Mouse (Mus musculus) adipocyte (in vitro differentiated cells): Measurements from ENCODE around the gene Agt.

Experiments used
- DNase-seq: peaks from one replicate; pipeline ENCODE4 v3.0.0-alpha.2; 2016; ENCODE audit warnings: low spot score

Gene Agt

DNA sequence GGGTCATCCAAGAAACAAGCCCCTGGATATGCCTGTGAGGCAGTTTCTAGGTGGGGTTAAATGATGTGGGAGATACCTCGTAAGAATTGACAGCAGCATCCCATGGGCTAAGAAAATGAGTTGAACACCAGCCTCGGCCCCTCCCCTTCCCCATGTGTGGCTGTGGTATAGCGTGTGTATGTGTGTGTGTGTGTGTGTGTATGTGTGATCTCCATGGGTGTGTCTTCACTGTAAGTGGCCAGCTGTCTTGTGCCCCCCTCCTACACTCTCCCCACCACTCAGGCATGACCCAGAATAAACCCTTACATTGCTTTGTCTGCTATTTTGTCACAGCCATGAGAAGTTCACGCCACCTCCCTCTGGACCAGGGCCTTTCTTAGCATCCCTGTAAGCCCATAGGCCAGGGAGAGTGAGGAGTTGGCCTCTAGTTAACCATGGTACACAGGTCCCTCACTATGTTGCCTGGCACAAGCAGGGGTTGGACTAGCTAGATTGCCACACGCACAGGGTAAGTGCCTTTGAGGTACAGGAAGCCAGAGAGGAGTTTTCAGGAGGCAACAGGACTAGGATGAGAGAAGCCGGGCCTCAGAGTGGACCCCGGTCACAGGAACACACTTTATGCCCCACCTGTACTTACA, 14.3 kb downstream of the Agt start:
- peak; percentile 74 for DNase-seq

DNA sequence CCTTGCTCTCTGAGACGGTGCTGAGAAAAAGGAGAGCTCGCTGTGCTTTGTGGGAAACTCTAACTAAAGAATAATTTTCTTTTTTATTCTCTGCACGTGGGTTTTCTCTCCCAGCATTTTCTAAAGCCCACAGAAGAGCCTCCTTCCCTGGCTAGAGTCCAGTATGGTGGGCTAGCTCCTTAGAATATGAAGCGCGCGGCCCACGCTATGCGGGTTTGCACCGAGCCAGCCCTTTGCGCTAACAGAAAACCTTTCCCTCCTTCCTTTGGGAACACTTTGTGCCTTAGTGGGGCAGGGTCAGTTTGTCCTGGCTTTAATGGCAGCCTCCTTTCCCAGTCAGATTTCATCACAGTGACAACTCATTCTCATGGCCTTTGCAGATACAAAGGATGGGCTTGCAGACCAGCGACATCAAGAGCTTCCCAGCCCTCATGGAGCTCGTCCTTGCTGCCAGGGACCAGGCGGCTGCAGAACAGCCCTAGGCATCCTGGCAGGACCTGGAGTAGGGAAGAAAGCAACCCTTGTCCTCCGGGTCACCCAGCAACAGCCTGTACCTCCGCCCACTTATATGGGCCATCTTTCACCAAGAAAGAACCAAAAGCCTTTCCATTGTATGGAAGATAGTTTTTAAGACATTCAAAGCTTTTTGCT, 18.4 kb downstream of the Agt start:
- DNase-seq: no peak

DNA sequence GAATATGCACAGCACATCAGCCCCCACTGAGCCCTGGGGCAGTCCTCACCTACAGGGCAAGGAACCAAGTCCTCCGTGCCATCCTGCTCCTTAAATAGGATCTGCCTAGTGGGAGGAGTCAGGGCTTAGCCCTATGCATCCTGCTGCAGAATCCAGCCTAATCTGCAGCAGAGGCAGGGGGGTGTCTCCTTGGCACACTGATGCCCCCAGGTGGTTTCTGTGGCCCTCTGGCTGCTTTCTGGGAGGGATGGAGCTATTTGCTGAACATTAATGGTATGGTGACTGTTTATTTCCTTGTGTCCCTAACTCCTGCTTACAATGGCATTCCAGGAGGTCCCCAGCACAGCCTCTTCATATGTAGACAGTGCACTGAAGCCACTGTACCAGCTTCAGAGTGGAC, 21.3 kb downstream of the Agt start:
- no peak for DNase-seq

DNA sequence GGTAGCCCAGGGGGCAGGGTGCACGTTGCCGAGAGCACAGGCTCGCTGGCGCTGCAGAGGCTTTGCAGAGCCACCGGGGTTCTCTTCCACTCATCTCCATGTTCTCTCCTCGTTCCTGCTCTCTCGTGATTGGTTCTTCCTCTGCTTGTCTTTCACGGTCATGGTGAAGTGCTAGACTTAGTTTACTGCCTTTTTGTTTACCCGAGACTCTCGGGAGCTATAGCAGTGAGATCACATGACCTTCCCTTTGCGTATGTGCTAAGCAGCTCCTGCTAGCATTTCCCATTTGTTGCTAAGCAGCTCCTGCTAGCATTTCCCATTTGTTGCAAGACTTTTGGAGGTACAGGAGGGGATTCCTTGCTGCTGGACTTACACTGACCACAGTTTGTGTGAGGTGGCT, 22.2 kb downstream of the Agt start:
- DNase-seq: no peak

DNA sequence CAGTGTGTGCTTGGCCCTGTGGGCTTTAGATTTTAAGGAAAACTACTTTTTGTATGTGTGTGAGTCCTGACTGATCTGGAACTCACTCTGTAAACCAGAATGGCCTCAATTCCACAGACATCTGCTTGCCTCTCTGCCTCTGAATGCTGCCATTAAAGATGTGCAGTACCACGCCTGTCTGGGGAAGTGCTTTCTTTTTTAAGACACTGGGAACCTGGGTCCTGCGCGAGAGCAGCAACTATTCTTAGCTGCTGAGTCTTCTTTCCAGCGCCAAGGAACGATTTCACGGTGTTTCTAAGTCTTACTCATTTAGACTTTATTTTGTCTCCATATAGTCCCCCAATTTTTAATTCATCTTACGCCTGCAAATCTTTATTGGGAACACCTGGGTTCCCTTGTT, 22.7 kb downstream of the Agt start:
- no peak for DNase-seq

DNA sequence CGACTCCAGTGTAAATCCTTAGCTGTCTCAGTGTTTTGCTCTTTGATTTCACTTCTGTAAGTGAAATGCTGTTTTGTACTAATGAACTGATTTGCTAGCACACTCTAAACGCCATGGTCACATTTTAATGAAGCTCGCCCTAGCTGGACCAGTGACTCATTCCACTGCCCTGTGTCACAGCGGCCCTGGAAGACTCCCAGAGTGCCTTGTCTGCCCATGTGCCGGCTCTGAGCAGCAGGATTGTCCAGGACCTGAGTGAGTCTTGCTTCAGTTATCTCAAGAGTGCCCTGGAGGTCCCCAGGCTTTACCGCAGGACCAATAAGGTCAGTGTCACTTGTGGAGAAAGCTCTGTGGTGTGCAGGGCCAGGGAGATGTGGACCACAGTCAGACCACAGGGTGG, 23.1 kb downstream of the Agt start:
- no peak for DNase-seq

DNA sequence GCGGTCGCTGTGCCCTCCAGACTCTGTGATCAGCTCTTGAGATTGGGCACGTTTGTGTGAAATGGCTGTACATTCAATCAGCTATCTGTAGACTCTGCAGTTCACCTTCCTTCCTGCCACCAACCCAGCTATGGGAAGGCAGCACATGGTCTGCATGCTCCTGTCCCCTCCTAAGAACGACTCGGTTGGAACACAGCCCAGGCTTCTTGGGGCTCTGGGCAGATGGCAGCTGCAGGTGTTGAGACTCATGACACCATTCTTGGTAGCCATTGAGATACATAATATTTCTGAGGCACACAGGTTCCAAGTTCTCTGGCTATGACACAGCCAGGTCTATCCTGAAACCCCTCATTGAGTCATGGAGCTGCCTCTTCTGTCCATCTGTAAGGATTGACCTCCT, 26.2 kb downstream of the Agt start:
- DNase-seq: no peak

DNA sequence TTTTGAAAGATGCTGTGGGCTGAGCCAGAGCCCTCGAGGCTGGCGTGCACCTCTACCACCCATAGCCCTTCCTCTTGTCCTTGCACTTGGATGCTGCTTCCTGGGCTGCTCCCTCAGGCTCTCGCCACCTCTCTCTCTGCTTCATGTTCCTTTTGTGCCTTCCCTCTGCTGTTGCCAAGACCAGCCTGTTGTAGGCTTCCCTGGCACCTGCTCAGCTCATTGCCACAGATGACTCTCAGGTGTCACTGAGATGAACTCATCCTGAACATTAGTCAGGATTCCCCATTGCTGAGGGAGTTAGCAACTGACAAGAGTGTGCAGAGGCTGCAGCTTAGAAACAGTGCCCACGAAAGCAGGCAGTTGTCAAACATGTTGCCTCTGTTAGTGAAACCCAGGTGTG, 27.5 kb downstream of the Agt start:
- no peak for DNase-seq

DNA sequence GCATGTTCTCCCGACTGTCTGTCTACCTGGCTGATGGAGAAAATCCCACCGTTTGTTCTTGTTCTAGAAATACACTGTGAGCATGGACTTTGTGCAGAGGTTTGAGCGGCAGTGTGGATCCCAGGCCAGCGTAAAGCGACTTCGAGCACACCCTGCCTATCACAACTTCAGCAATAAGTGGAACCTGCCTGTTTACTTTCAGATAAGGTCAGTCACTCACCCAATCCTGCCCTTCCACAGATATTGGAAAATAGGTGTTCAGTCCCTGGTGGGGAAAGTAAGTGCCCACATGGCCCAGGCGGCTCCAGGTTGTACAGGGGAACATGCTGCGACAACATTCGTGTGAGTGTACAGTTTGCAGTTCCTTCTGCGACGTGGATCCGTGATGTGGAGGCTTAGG, 28.6 kb downstream of the Agt start:
- no peak for DNase-seq

DNA sequence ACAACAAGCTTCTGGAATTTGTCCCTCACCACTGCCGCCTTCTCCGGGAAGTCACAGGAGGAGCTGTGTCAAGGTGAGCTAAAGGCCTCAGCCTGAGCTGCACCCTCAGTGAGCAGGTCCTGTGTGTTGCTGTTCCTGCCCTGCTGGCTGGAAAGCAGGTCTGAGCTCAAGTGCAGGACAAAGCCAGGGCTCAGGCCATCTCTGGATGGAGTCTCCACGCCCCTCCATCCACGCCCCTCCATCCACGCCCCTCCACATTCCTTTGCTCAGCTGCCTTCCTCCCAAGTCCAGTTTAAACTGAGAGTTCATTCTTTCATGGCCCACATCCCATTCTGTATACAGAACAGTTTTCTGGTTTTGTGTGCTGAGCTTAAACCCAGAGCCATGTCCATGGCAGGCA, 34.1 kb downstream of the Agt start:
- DNase-seq: no peak

DNA sequence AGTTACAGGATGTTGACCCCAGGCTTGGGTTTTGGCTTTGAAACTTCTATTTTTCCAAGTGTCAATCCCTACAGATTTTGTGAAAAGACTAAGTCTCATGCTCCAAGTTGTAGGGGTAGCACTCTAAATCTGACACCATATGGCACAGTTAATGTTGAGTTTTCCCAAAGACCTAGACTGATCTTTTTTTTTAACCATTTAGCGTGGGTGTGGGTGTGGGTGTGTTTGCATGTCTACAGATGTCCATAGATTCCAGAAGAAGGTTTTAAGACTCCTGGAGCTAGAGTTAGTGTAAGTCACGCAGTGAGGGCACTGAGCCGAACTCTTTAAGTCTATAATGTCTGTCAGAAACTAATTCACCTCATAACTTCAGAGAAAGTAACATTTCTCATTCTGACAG, 36.9 kb downstream of the Agt start:
- no peak for DNase-seq

DNA sequence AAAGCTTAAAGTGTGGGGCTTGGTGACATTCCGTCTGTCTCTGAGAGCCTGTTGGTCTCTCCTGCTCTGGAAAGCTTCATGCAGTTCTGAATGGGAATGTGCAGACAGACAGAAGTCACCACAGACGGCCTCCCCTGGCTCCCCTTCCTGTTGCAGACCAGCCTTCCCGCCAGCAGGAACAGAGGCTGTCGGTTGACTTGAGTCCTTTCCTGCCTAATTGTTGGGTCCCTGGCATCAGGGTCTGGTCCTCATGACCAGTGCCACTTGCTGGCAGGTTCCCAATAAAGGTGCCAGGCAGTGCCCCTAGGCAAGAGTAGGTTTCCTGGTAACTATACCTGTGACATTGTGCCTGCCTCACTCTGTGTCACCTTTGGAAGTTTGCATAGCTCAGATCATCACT, 38.5 kb downstream of the Agt start:
- no peak for DNase-seq

DNA sequence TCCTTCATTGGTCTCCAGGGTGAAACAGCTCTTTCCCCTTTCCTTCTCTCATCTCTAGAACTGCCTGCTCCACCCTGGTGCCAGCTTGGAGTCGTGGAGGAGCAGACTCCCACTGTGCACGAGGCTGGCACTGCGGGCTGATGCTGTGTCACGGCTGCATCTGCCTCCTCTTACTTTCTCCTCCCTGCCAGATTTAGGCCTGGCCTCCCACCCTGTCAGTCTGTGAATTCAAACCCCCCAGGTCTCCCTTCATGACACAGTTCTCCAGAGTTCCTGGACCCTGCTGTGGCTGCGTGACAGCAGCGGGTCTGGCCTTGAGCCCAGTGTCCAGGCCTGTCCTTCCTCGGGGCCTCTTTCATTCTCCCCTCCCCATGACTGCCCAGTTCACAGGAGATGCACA, 39.0 kb downstream of the Agt start:
- DNase-seq: no peak

DNA sequence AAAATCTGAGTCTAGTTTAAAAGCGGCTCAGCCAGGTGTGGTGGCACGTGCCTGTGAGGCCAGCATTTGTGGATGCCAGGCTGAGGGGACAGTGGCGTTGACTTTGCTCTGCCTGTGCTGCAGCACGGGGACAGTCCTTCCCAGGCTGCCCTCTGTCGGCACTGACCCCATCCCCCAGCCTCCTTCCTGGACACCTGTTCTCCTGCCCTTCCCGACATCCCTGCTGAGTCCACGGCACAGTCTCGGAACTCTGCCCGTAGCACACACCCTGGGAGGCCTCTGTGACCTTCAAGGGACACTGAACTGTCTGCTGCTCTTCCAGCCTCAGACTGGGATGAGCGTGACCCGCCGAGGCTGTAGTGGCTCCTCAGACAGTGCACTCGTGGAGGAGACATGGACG, 39.4 kb downstream of the Agt start:
- DNase-seq: no peak

DNA sequence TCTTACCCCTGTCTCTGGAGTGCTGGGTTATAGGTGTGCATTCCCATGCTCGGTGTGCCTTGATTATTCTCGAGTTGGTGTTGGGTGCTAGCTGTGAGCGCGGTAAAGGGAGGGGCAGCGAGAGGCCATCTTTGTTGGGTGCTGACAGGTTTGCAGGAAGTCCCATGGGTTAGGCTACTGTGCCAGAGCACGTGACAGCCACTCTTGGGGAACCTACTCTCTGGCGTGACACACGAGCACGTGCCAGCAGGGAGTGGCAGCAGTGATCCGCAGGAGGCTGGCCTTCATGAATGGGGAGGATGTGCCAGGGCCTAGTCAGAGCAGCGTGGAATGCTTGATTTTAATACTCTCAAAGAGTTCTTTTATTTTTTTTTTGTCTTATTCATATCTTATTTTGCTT, 43.2 kb downstream of the Agt start:
- no peak for DNase-seq

DNA sequence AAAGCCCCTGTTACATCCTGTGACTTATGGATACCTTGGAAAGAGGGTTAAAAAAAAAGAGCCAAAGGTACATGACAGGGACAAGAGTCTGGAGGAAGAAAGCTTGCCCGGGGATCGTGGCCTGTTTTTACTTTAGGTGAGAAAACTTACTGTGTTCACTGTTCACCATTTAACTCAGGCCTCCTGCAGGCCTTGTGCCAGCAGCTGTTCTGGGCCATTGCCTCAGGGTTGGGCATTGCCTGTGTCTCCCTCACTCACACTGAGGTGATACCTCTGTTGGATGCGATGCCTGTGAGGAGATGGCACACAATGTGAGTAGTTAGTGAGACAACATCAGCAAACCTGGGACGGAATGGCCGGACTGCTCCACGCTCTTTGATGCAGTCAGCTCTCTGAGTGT, 47.6 kb downstream of the Agt start:
- DNase-seq: no peak

DNA sequence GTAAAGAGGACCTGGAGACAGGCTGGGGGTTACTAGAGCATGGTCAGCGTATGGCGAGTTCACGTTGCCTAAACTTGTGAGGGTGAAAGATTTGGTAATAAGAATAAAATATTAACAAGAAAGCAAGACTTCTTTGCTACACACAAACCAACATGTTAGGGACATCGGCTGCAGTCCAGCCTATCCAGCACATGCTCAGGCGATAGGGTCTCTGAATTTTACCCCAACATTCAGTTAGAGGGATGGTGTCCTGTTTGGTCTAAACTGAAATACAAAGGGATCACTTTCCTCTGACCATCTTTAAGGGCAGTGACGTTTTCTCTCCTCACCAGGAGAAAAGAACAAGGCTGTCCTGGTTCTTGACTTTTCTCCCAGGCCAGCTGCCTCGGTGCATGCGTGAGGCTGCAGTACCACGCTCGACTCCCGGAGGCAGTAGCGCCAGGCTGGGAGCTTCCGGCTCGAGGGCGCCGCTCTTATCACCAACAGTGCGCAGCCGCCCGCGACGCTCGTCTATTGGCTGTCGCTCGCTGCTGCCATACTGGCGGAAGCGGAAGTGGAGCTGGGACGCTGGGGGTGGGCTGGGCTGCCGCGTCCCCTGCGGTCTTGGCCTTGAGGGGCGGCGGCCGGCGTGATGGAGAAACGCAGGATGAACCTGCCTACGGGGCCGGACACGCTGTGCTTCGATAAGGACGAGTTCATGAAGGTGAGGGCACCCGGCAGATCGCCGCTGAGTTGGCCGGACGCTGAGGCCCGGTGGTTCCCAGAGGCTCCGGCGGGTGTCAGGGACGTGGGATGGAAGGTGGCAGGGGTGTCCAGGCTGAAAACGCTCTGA, 49.0 kb downstream of the Agt start, which contains the start of gene Cog2:
Cog2 (plus strand) TSS at position 519 of the 832 bp plus-strand sequence.
- peak; percentile 91 for DNase-seq

DNA sequence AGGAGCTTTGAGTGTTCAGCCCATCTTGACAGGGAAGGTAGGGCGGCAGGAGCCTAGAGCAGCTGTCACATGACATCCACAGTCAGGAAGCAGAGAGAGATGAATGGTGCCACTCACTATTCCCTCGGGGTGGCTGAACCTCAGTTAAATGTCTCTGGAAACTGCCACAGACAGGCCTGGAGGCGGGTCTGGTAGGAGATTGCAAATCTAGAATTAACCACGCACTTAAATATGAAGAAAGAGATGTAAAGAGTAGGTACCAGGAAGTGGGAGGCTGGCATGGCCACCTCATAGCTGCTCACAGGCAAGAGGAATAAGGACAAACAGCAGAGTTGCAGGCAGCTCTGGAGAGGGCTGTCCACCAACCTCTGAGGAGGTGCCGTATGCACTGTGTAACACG, 52.4 kb downstream of the Agt start:
- no peak for DNase-seq

DNA sequence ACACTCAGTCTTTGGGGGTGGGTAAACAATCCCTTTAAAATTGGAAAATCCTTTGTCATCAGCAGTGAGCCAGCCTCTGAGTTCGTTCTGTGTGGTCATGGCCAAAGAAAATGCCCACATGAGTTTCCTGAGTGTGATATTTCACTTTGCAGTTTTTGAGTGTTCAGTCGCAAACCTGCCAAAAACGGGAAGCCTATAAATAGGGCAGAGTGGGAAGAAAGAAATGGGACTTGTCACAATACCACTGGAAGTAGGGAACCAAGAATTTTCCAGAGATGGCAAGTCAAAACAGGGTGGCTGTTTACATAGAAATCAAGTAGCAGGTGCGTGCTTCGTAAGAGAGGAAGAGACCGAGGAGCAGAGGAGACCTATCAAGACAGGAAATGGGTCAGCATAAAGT, 53.0 kb downstream of the Agt start:
- no peak for DNase-seq

DNA sequence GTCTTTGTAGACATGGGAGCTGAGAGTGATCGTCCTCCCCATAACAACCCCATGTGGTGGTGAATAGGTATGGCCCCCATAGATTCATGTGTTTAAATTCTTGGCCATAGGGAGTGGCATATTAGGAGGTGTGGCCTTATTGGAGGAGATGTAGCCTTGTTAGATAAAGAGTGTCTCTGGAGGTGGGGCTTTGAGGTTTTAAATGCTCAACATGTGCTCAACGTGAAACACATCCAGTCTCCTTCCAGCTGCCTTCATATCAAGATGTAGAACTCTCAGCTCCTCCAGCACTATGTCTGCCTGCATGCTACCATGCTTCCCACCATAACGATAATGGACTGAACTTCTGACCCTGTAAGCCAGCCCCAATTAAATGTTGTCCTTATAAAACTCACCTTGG, 53.5 kb downstream of the Agt start:
- DNase-seq: no peak

DNA sequence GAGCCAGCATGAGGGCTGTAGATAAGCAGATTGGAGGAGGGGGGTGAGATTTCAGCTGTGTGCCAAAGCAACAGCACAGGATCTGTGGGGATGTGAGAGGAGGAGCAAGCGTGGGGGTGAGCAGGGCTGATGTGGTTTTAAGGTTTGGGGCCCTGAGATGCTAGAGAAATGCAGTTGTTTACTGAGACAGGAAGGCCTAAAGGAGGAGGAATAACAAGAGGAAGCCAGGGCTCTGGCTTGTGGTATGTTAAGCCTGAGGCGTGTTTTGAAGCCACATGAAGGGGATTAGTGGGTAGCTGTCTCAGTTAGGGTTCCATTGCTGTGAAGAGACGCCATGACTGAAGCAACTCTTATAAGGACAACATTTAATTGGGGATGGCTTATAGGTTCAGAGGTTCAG, 60.4 kb downstream of the Agt start:
- no peak for DNase-seq

DNA sequence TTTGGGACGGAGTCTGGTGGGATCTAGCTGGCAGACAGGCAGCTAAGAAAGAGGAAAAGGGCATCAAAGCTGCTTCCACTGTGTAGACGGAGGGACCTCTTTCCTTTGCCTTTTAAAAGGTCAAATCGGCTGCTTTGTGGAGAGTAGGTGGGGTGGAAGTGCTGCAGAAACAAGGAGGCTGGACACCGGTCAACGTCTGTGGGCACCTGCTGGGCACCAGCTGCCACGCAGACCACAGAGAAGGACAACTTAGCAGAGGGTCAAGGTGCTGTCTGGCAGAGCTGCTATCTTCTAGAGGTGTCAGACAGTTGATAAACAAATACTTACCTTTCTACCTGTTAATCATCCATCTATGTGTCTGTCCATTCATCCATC, 61.2 kb downstream of the Agt start:
- DNase-seq: no peak

DNA sequence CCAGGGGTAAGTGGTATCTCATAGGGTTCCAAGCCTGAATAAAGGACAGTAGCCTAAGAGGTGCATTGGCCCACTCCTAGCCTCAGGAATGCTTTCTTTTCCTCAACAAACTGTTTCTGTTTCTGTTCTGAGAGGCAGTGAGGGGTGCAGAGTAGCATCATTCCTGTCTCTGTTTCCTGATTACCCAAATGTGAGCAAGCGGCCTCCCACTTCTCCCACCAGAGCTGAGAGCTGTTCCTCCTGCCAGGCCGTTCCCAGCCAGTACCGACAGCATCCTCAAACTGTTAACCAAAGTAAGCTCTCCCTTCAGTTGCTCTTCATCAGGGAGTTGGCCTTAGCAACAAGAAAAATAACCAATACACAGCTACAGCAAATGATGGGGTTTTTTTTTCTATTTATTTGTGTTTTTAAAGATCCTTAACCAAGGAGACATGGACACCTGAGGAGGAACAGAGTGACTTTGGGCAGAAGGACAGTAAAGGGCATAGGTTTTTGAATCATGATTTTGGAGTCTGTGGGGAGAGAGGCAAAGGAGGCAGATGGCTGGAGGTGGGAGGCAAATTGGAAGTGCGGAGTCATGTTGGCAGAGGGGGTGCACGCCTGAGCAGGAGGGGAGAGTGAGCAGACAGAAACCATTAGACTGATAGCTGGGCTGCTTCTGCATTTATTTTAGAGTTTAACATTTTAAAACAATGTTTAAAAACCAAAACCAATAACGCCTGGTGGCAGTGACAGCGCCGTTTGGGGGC, 61.8 kb downstream of the Agt start:
- no peak for DNase-seq
